Mouse (Mus musculus) brain, embryonic 14.5 days (tissue): ENCODE measurements around the gene Cdc37. TPM values are rescaled to one million over a fixed set of nuclear protein-coding genes. Genes with fewer than 3 reads are reported as not detected.

Experiments used
- DNase-seq: peaks from one replicate; pipeline ENCODE4 v3.0.0-alpha.2; 2011; ENCODE audit warnings: low read depth
- CTCF ChIP-seq: fragments of 200-500 bp; IDR thresholded peaks from 2 replicates; pipeline ENCODE4 v1.5.1; 2012; ENCODE audit warnings: inconsistent platforms, mild to moderate bottlenecking, moderate library complexity, borderline replicate concordance; ENCODE audit not compliant: insufficient read depth, insufficient read length; ENCODE audit errors: extremely low read depth
- POLR2A ChIP-seq: fragments of 200-500 bp; IDR thresholded peaks from 2 replicates; pipeline ENCODE4 v1.6.1; 2012; ENCODE audit warnings: mild to moderate bottlenecking, inconsistent platforms, borderline replicate concordance; ENCODE audit not compliant: poor library complexity, insufficient read depth, insufficient read length, severe bottlenecking; ENCODE audit errors: extremely low read depth
- polyA plus RNA-seq: library from polyadenylated mRNA; depleted of rRNA; stranded (reverse); fragments of >200 nt; gene quantifications from 2 replicates; pipeline ENCODE4 v1.2.3, GENCODE M21; 2012

The Cdc37 gene
- polyA plus RNA-seq, 1 experiment = 182 TPM

GRCm38 (mm10) chr9:21165952-21166451, 16.2 kb upstream of the Cdc37 start:
- DNase-seq = no peak
- TF ChIP-seq CTCF = peak; percentile 44; the same call in 1 of the 2 replicates
- TF ChIP-seq POLR2A = no peak

- peak; percentile 84 for DNase-seq
- no peak for TF ChIP-seq POLR2A
- TF ChIP-seq CTCF = no peak
These were observed 15.5 kb upstream of the Cdc37 start, which contains the start of gene Pde4a for GRCm38 (mm10) chr9:21165041-21165951. Gene Pde4a, plus strand, starts transcription at chr9:21165714.

DNA sequence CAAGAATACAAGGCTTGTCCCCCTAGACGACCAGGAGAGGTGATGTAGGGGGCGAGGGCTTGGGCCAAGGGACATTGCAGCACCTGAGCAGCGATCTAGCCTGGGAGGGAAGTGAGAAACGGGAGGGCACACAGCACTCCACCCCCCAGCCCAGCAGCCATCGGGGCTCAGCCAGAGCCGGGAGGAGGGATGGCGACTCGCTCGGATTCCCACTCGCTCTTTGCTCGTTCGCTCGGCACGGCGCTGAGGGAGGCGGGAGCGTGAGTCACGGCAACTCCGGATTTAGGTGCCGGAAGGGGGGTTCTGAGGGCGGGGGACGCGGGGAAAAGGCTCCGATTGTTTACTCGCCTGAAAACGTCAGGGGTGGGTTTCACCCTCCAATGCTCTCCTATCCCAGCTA, 14.3 kb upstream of the Cdc37 start:
- DNase-seq = no peak
- TF ChIP-seq POLR2A (no peak), CTCF (no peak)

DNA sequence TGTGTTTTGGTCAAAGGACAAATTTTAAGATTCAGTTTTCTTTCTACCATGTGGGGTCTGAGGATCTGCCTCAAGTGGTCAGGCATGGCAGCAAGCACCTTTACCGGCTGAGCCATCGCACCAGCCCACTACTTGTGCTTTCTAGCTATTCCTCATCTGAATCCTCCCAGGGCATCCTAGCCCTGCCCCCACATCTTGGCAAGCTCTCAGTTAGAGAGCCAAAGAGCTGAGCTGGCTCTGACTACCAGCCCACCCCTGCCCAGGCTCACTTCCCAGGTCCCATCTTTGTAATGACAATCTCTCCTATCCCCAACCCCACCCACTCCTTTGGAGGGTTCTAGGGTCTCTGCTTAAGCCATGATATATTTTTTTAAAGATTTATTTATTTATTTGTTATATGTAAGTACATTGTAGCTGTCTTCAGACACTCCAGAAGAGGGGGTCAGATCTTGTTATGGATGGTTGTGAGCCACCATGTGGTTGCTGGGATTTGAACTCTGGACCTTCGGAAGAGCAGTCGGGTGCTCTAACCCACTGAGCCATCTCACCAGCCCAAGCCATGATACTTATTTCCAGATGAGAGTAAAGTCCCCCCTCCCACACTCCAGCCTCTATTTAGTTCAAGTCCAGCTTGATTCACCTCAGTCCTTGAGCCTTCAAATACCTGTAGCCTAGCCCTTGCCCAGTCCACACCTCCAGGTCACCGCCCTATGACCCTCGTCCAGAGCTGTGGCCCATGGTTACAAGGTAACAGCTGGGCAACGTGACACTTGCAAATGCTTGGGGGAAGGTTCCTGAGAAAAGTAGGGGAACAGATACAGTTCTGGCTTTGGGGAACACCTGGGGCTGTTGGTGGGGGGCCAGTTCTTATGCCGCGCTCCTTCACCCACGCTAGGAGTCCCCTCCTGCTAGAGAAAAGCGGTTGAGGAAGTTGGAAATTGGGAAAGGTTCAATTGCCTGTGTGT, 13.6 kb upstream of the Cdc37 start:
- TF ChIP-seq POLR2A (no peak), CTCF (no peak)
- DNase-seq = no peak

GRCm38 (mm10) chr9:21161209-21161909, 11.6 kb upstream of the Cdc37 start:
- TF ChIP-seq POLR2A (0 out of 2 replicates have a peak, but pooled peaks have one; percentile 10), CTCF (peak; percentile 92)
- DNase-seq = peak; percentile 86

DNA sequence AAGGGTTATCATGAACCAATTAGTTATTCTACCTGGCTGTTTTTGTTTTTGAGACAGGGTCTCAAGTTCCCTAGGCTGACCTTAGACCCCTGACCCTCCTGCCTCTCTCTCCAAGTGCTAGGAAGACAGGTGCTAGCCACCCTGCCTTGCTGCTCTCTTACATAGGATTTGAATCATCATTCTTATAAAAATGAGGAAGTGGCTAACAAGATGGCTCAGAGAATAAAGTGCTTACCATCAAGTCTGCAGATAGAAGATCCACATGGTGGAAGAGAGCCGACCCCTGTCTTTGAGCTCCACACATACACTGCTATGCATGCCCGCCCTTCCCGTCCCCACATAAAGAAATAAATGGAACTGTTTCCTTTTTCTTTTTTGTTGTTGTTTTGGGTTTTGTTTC, 5.0 kb upstream of the Cdc37 start:
- TF ChIP-seq POLR2A = no peak
- no peak for TF ChIP-seq CTCF
- no peak for DNase-seq

- DNase-seq = no peak
- no peak for TF ChIP-seq CTCF
These were observed 4.1 kb upstream of the Cdc37 start for GRCm38 (mm10) chr9:21153833-21154232.

DNA sequence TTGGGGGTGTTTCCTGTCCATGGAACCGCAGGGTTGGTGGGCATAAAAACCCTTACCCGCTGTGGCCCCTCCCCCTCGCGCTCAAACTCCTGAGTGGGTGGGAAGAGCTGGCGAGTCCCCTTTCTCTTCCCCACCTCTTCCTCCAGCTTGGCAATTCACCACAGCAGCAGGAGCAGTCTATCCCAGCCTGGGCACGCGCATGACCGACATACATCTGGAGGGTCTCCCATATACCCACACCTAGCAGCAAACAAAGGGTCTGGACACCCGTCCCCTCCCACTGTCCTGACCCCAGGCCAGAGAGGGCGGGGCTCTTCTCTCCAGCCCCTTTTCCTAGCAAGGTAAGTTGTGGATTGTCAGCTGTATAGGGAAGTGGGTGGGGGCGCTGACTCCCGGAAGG, 3.5 kb upstream of the Cdc37 start:
- no peak for DNase-seq
- TF ChIP-seq POLR2A = no peak
- TF ChIP-seq CTCF = no peak

DNA sequence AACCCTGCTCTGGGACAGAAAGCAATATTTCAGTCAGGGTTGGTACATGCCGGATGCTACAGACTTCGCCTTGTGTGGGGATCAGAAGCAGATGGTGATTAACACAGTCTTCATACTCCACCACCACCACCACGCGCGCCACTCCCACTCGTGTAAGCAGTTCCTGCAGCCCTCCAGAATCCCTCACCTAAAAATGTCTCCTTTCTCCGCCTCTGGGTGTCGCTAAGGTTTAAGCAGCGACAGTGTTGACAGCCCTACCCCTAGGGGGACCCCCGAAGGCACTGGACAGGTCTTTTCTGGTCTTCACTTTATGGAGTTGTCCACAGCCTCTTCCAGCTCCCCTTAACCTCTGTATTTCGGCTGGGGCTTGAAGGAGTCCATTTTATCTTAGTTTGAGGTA, 2.9 kb upstream of the Cdc37 start:
- peak; percentile 66 for DNase-seq
- TF ChIP-seq CTCF (peak; percentile 79), POLR2A (no peak)

GRCm38 (mm10) chr9:21149077-21149653, 617 bp downstream of the Cdc37 start:
- DNase-seq = no peak
- TF ChIP-seq POLR2A (no peak), CTCF (no peak)

- no peak for DNase-seq
- TF ChIP-seq CTCF = no peak
- no peak for TF ChIP-seq POLR2A
These were observed 1.4 kb downstream of the Cdc37 start for GRCm38 (mm10) chr9:21148427-21148826.

DNA sequence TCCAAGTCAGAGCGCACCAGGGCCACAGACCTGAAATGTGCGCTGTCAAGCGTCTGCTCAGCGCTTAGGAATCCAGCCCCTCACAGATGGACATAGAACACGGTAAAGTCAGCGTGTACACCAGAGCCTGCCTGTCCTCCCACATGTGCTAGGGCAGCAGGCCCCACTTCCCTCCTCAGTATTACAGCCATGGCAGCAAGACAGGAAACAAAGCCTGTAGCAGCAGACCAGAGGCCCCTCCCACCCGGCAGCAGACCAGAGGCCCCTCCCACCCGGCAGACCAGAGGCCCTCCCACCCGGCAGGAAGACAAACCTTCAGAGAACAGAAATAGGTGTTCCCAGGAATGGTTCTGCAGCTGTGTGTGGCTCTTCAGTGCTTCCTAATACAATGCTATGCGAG, 3.1 kb downstream of the Cdc37 start:
- no peak for DNase-seq
- TF ChIP-seq CTCF = no peak
